Mouse (Mus musculus) layer of hippocampus, adult 9-11 months (tissue): ENCODE data around the gene Gm12355.

Source experiments
- DNase-seq: peaks from one replicate; pipeline ENCODE4 v3.0.0; 2022

Gm12355 gene

GRCm38 (mm10) chr11:98581286-98582029 is 44.0 kb downstream of the Gm12355 start:
- no peak for DNase-seq

GRCm38 (mm10) chr11:98580301-98581121 is 45.0 kb downstream of the Gm12355 start:
- no peak for DNase-seq

DNA sequence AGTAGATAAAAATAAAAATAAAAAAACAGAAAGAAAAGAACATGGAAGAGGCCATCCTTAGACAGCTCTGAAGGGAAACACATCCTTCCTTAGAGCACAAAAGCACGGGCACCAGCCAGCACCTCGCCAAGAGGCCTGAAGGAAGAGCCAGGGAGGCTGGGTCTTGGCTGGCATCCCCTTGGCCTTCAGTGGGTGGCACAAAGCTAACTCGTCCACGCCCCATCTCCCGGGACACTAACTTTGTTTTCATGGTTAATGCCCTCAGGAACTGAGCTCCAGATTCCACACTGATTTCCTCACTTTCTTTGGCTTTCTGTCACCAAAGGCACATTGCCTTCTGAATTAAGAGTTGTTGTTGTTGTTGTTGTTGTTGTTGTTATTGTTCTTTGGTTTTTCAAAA is 47.7 kb downstream of the Gm12355 start:
- no peak for DNase-seq
